Mouse (Mus musculus): ENCODE results near the gene Gps2.

The Gps2 gene

GRCm38 (mm10) chr11:69886907-69887635, 26.6 kb upstream of the Gps2 start:
- no peak for DNase-seq (ENCODE audit: low spot score)

- no peak for DNase-seq (ENCODE audit: low spot score)
Observed at GRCm38 (mm10) chr11:69891482-69891881, 22.2 kb upstream of the Gps2 start.

GRCm38 (mm10) chr11:69894671-69895070, 19.0 kb upstream of the Gps2 start:
- no peak for DNase-seq (ENCODE audit: low spot score)

- DNase-seq (ENCODE audit: low spot score): no peak
Observed at GRCm38 (mm10) chr11:69895291-69895690, 18.4 kb upstream of the Gps2 start, which contains the start of gene Acap1. Gene Acap1, minus strand, starts transcription at chr11:69895539.

- DNase-seq (ENCODE audit: low spot score): no peak
Observed at GRCm38 (mm10) chr11:69899870-69900269, 13.8 kb upstream of the Gps2 start.

- DNase-seq (ENCODE audit: low spot score): peak; percentile 89
Observed at GRCm38 (mm10) chr11:69900471-69901405, 12.9 kb upstream of the Gps2 start, which contains the start of the genes 2810408A11Rik and Neurl4. Gene 2810408A11Rik, minus strand, starts transcription at chr11:69900987. Gene Neurl4, plus strand, starts transcription at chr11:69901072.

- DNase-seq (ENCODE audit: low spot score): peak; percentile 97
Observed at GRCm38 (mm10) chr11:69901406-69901846, 12.3 kb upstream of the Gps2 start.

GRCm38 (mm10) chr11:69901993-69902392, 11.7 kb upstream of the Gps2 start:
- peak; percentile 1 for DNase-seq (ENCODE audit: low spot score)

GRCm38 (mm10) chr11:69902972-69903371, 10.7 kb upstream of the Gps2 start:
- peak; percentile 1 for DNase-seq (ENCODE audit: low spot score)

GRCm38 (mm10) chr11:69904311-69904710, 9.4 kb upstream of the Gps2 start:
- DNase-seq (ENCODE audit: low spot score): no peak

GRCm38 (mm10) chr11:69908645-69909044, 5.0 kb upstream of the Gps2 start:
- no peak for DNase-seq (ENCODE audit: low spot score)

GRCm38 (mm10) chr11:69909174-69909573, 4.5 kb upstream of the Gps2 start:
- DNase-seq (ENCODE audit: low spot score): no peak

- DNase-seq (ENCODE audit: low spot score): no peak
Observed at GRCm38 (mm10) chr11:69910177-69910576, 3.5 kb upstream of the Gps2 start.

- no peak for DNase-seq (ENCODE audit: low spot score)
Observed at GRCm38 (mm10) chr11:69910781-69911560, 2.7 kb upstream of the Gps2 start.

GRCm38 (mm10) chr11:69911701-69912100, 2.0 kb upstream of the Gps2 start:
- no peak for DNase-seq (ENCODE audit: low spot score)

- DNase-seq (ENCODE audit: low spot score): no peak
Observed at GRCm38 (mm10) chr11:69912716-69913530, 765 bp upstream of the Gps2 start.

GRCm38 (mm10) chr11:69914372-69914764, 680 bp downstream of the Gps2 start:
- no peak for DNase-seq (ENCODE audit: low spot score)

GRCm38 (mm10) chr11:69914917-69915430, 1.3 kb downstream of the Gps2 start:
- no peak for DNase-seq (ENCODE audit: low spot score)

GRCm38 (mm10) chr11:69915667-69916627, 2.3 kb downstream of the Gps2 start:
- DNase-seq (ENCODE audit: low spot score): no peak
